Mouse (Mus musculus) liver, postnatal 0 days (tissue): ENCODE results near the gene Olfr688.

Experiments
- CTCF ChIP-seq: sonication (generic); IDR thresholded peaks from 2 replicates; pipeline ENCODE4 v1.5.1; 2016; ENCODE audit warnings: antibody characterized with exemption, low read depth
- EP300 ChIP-seq: IDR thresholded peaks from 2 replicates; pipeline ENCODE4 v1.6.1; 2016; ENCODE audit warnings: antibody characterized with exemption, low read depth, mild to moderate bottlenecking

- TF ChIP-seq CTCF = no peak
- TF ChIP-seq EP300 = no peak
Observed at GRCm38 (mm10) chr7:105272426-105272825, 15.5 kb upstream of the Olfr688 start.
